Mouse (Mus musculus) bone marrow, adult 2 months (tissue): Measurements from ENCODE around the gene Tmem121b.

ENCODE experiments used
- CTCF ChIP-seq: fragments of 200-500 bp; IDR thresholded peaks from 2 replicates; pipeline ENCODE4 v1.5.1; 2011; ENCODE audit warnings: low read length, control low read depth; ENCODE audit not compliant: control insufficient read depth, insufficient read depth
- POLR2A ChIP-seq: fragments of 200-500 bp; IDR thresholded peaks from 2 replicates; pipeline ENCODE4 v1.6.1; 2011; ENCODE audit warnings: low read depth, mild to moderate bottlenecking, control low read depth, low read length, borderline replicate concordance; ENCODE audit not compliant: control insufficient read depth

DNA sequence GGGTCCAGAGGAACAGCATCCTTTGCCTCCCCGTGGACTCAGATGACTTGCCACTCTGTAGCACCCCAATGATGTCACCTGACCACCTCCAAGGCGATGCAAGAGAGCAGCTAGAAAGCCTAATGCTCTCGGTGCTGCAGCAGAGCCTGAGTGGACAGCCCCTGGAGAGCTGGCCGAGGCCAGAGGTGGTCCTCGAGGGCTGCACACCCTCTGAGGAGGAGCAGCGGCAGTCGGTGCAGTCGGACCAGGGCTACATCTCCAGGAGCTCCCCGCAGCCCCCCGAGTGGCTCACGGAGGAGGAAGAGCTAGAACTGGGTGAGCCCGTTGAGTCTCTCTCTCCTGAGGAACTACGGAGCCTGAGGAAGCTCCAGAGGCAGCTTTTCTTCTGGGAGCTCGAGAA, 11.6 kb downstream of the Tmem121b start:
- no peak for TF ChIP-seq CTCF
- 0 out of 2 replicates have a peak, but pooled peaks have one; percentile 25 for TF ChIP-seq POLR2A
